Mouse (Mus musculus) liver, embryonic 14.5 days (tissue): Measurements from ENCODE around the gene Gpr162. TPM values are rescaled to one million over a fixed set of nuclear protein-coding genes. Genes with fewer than 3 reads are reported as not detected.
"Not testable (repeated sequence)": the region's sequence is repeated elsewhere in the genome, so short reads cannot be mapped to it uniquely, and the experiment has no call there.

ENCODE experiments used
- ATAC-seq: fragments of 200-750 bp; cut with Nextera tagmentation; 2 replicates; pipeline ENCODE4 v1.8.0; 2017; ENCODE audit warnings: moderate number of reproducible peaks, mild to moderate bottlenecking, moderate library complexity; ENCODE audit not compliant: insufficient read depth
- DNase-seq, 3 experiments: peaks; one replicate each; pipeline ENCODE4 v3.0.0-alpha.2; 2012 to 2013; ENCODE audit warnings: low read depth in 3 of 3, low spot score in 3 of 3
- H3K27ac ChIP-seq: fragments of 300-500 bp; sonication (generic); 2 replicates; pipeline ENCODE4 v1.5.1; 2014; ENCODE audit warnings: moderate library complexity, mild to moderate bottlenecking, control low read depth, inconsistent platforms
- H3K27me3 ChIP-seq: fragments of 300-500 bp; sonication (generic); 2 replicates; pipeline ENCODE4 v1.6.1; 2014; ENCODE audit warnings: mild to moderate bottlenecking, low read length, moderate library complexity; ENCODE audit not compliant: control insufficient read depth, insufficient read depth
- H3K36me3 ChIP-seq: fragments of 300-500 bp; sonication (generic); replicated peaks from 2 replicates; pipeline ENCODE4 v1.6.1; 2014; ENCODE audit warnings: low read depth; ENCODE audit not compliant: control insufficient read depth, insufficient read depth
- H3K4me1 ChIP-seq, 2 experiments: fragments of 200-500 bp in 1 of 2; fragments of 300-500 bp in 1 of 2; sonication (generic) in 1 of 2; replicated peaks; 2 replicates each; pipeline ENCODE4 v1.6.1; 2012 to 2014; ENCODE audit warnings: antibody characterized with exemption in 1 of 2, inconsistent platforms in 1 of 2, low read length in 1 of 2; ENCODE audit not compliant: control insufficient read depth in 2 of 2, insufficient read depth in 2 of 2
- H3K4me2 ChIP-seq: fragments of 300-500 bp; sonication (generic); 2 replicates; pipeline ENCODE4 v1.6.1; 2014; ENCODE audit warnings: low read depth, mild to moderate bottlenecking, control low read depth, moderate library complexity
- H3K4me3 ChIP-seq, 2 experiments: fragments of 200-500 bp in 1 of 2; fragments of 300-500 bp in 1 of 2; sonication (generic) in 1 of 2; 2 replicates each; pipeline ENCODE4 v1.5.1; 2012 to 2014; ENCODE audit warnings: low read depth in 2 of 2, low read length in 2 of 2, mild to moderate bottlenecking in 2 of 2, control low read depth in 1 of 2, inconsistent platforms in 1 of 2, moderate library complexity in 1 of 2; ENCODE audit not compliant: insufficient read depth in 1 of 2
- H3K9ac ChIP-seq: fragments of 300-500 bp; sonication (generic); replicated peaks from 2 replicates; pipeline ENCODE4 v1.6.1; 2014; ENCODE audit warnings: mild to moderate bottlenecking, control low read depth, moderate library complexity
- H3K9me3 ChIP-seq: fragments of 300-500 bp; sonication (generic); 2 replicates; pipeline ENCODE4 v1.6.1; 2016; ENCODE audit warnings: low read length, mixed read lengths; ENCODE audit not compliant: control insufficient read depth
- CTCF ChIP-seq: IDR thresholded peaks from 2 replicates; pipeline ENCODE4 v1.5.1; 2016; ENCODE audit warnings: antibody characterized with exemption, low read depth, control low read depth
- EP300 ChIP-seq: IDR thresholded peaks from 2 replicates; pipeline ENCODE4 v1.6.1; 2016; ENCODE audit warnings: antibody characterized with exemption, low read depth
- WGBS: fragments of 180-500 bp; shearing (Covaris S2); extraction: QIAGEN DNeasy Blood & Tissue Kit; methylation state at CpG from one replicate; pipeline ENCODE4 v1.1.7; 2014; ENCODE audit not compliant: insufficient replicate concordance; 5-methylcytosine and 5-hydroxymethylcytosine counted together
- polyA plus RNA-seq, 2 experiments: library from polyadenylated mRNA; depleted of rRNA in 1 of 2; stranded (reverse) in 1 of 2; unstranded in 1 of 2; fragments of >200 nt; fragmentation: Nextera tagmentation in 1 of 2; extraction: Ambion mirVana in 1 of 2; gene quantifications; 2 replicates each; pipeline versions ENCODE4 v1.2.1 to v1.2.3; 2012 to 2014

Gene Gpr162
- polyA plus RNA-seq, 2 experiments: 0.03 TPM; not detected in 1

GRCm38 (mm10) chr6:124839805-124840204 lies 24.0 kb downstream of the Gpr162 start:
- peaks cover under 1% of the 10 kb centered on the region for H3K36me3 ChIP-seq
- no peaks in the 10 kb centered on the region; a peak in 1 of 4 replicates for H3K4me1 ChIP-seq
- H3K4me2 ChIP-seq: no peak overlapping the region
- ATAC-seq: no peak
- DNase-seq: no peak
- H3K9me3 ChIP-seq: no peaks in the 10 kb centered on the region
- no peak overlapping the region for H3K9ac ChIP-seq
- H3K27me3 ChIP-seq: no peaks in the 10 kb centered on the region
- H3K4me3 ChIP-seq: no peak overlapping the region
- H3K27ac ChIP-seq: no peak overlapping the region
- WGBS: 14% methylated on average over 8 of the region's 8 CpGs
- TF ChIP-seq CTCF (no peak), EP300 (no peak)

- peaks cover 34% of the 10 kb centered on the region for H3K36me3 ChIP-seq
- WGBS: 74% methylated on average over 7 of the region's 7 CpGs
- TF ChIP-seq EP300 (no peak), CTCF (no peak)
- H3K27me3 ChIP-seq: no peaks in the 10 kb centered on the region
- H3K4me1 ChIP-seq: peaks cover 0 to 1% of the 10 kb centered on the region in 2 experiments; a peak in 1 of 4 replicates
- DNase-seq (no peak), ATAC-seq (no peak)
- no peak overlapping the region for H3K4me3 ChIP-seq
- no peak overlapping the region for H3K4me2 ChIP-seq
- no peak overlapping the region for H3K27ac ChIP-seq
- no peaks in the 10 kb centered on the region for H3K9me3 ChIP-seq
- H3K9ac ChIP-seq: no peak overlapping the region
These were observed 27.4 kb downstream of the Gpr162 start for GRCm38 (mm10) chr6:124836411-124836810.

GRCm38 (mm10) chr6:124835531-124835930 lies 28.3 kb downstream of the Gpr162 start:
- H3K4me2 ChIP-seq: no peak overlapping the region
- DNase-seq: no peak
- no peaks in the 10 kb centered on the region for H3K9me3 ChIP-seq
- H3K27ac ChIP-seq: no peak overlapping the region
- WGBS: 90% methylated on average over 10 of the region's 10 CpGs
- H3K27me3 ChIP-seq: no peaks in the 10 kb centered on the region
- H3K4me1 ChIP-seq: peaks cover 2 to 4% of the 10 kb centered on the region in 2 experiments; a peak in 3 of 4 replicates
- TF ChIP-seq EP300 (no peak), CTCF (no peak)
- H3K4me3 ChIP-seq: no peak overlapping the region
- H3K9ac ChIP-seq: no peak overlapping the region
- peaks cover 37% of the 10 kb centered on the region for H3K36me3 ChIP-seq
- no peak for ATAC-seq

GRCm38 (mm10) chr6:124834512-124835081 lies 29.2 kb downstream of the Gpr162 start:
- TF ChIP-seq CTCF (no peak), EP300 (no peak)
- Histone ChIP-seq H3K36me3 (peaks cover 37% of the 10 kb centered on the region), H3K4me2 (no peak overlapping the region), H3K4me1 (peaks cover 2 to 4% of the 10 kb centered on the region in 2 experiments; a peak in 3 of 4 replicates), H3K27me3 (no peaks in the 10 kb centered on the region), H3K9ac (no peak overlapping the region), H3K27ac (no peak overlapping the region), H3K4me3 (no peak overlapping the region), H3K9me3 (no peaks in the 10 kb centered on the region)
- no peak for DNase-seq
- no peak for ATAC-seq
- WGBS: 72% methylated on average over 6 of the region's 6 CpGs

- H3K36me3 ChIP-seq: peaks cover 37% of the 10 kb centered on the region
These were observed 32.1 kb downstream of the Gpr162 start for GRCm38 (mm10) chr6:124831649-124832048.

GRCm38 (mm10) chr6:124831199-124831598 lies 32.6 kb downstream of the Gpr162 start:
- Histone ChIP-seq H3K4me3 (peak overlapping the region; percentile 53 to 81), H3K4me2 (peak overlapping the region; percentile 82), H3K9ac (peak overlapping the region; percentile 93), H3K36me3 (peaks cover 37% of the 10 kb centered on the region)
- not testable (repeated sequence) for H3K4me1 ChIP-seq, DNase-seq, H3K27ac ChIP-seq, H3K9me3 ChIP-seq, ATAC-seq, H3K27me3 ChIP-seq
- 87% methylated on average over 4 of the region's 4 CpGs for WGBS

More at GRCm38 (mm10) chr6:124831649-124832048, 32.1 kb downstream of the Gpr162 start:
- peaks cover 6 to 9% of the 10 kb centered on the region in 2 experiments; a peak in 3 of 4 replicates for H3K4me1 ChIP-seq
- no peak for ATAC-seq
- H3K9ac ChIP-seq: no peak overlapping the region; the same call in 1 of the 2 replicates
- H3K27me3 ChIP-seq: no peaks in the 10 kb centered on the region
- H3K9me3 ChIP-seq: no peaks in the 10 kb centered on the region
- 89% methylated on average over 8 of the region's 8 CpGs for WGBS
- no peak for TF ChIP-seq EP300
- H3K27ac ChIP-seq: no peak overlapping the region
- peak overlapping the region; percentile 82 for H3K4me2 ChIP-seq
- DNase-seq: no peak
- H3K4me3 ChIP-seq: peak overlapping the region in 1 of 2 experiments; percentile 81; a peak in 2 of 4 replicates
